Mouse (Mus musculus) kidney, adult 8-10 months (tissue): Measurements from ENCODE around the gene Stk11.

Experiments
- DNase-seq, 2 experiments: peaks; one replicate each; pipeline ENCODE4 v3.0.0; 2022

Stk11 gene

DNA sequence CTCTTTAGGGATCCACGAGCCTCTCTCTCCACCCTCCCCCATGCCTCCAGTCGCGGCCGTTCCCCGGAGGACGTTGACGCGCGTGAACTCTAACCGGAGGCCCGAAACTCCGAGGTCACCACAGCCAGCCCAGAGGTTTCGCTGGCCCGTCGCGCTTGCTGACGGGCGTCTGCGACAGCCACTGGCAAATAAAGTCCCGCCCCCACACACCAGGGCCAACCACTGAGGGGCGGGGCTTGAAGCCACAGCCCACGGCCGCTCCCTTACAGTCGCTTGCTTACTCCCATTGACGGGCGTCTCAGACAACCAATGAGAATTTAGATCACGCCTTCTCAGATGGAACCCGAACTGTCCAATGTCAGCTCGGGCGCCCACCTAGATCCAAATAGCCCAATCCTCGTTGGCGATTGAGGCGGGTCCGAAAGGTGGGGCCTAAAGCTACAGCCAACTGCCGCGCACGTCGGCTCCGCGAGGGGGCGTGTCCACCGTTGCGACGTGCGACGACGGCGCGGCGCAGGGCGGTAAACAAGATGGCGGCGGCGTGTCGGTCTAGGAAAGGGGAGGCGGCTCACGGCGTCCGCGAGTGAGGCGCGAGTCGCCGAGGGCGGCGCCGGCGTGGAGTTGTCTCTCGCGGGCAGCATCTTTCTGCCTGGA is at the start of gene Stk11:
Stk11 (plus strand) TSS at position 514 of the 654 bp plus-strand sequence.
- peak; percentile 100 for DNase-seq

DNA sequence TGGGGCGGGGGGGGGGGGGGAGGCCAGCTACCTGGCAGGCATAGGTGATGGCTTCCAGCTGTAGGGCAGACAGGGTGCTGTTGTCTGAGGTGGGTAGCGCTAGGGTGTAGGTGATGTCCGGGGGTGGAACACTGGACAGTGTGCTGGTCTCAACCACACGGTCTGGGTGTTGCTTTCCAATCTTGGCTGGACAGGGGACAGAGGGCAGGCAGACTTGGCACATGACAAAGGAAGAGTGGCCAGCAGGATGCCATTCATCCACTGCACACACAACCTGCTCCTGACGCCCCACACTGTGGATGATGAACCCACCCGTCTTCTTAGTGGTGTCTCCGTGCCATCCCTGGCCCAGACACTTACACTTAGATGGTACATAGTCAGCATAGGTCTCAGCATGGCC is 46.4 kb upstream of the Stk11 start:
- no peak for DNase-seq

GRCm38 (mm10) chr10:80069948-80070450 is 45.6 kb upstream of the Stk11 start:
- DNase-seq: no peak

- DNase-seq: peak; percentile 89 to 90
These were observed 44.6 kb upstream of the Stk11 start for GRCm38 (mm10) chr10:80070837-80071515.

GRCm38 (mm10) chr10:80071516-80071900 is 44.1 kb upstream of the Stk11 start:
- DNase-seq: no peak

DNA sequence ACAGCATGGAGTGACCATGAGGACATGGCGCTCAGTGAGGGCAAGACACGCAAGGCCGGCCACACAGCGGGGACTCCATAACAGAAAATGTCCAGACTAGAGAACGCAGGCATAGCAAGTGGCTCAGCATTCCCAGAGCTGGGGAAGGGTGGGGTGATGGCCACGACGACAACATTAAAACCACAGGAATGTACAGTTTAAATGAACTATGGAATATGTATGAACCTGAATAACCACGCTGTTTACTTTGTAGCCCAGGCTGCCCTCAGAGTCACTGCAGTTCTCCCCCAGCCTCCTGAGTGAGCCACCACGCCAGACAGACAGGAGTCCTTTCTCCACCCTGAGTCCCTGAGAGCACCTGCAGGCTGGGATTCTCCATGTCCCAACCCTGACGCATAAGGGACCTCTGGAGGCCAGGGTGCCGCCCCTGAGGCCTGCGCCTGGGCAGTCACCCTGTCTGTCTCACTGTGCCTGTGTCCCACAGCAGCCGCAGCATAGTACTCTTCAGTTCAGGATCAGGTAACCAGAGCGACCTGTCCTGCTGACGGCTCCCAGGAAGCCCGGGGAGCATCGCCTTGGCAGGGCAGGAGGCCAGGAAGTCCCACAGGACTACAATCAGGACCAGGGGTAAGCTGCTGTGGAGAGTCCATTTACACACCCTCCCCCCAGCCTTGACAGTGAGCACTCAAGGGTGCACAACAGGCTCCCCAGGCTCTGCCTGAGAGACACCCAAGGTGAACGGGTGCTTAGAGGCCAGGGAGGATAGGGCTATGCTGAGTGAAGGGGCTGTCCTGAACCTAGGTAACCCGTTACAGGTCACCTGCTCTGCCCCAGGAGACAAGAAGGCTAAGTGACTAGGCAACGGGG is 42.7 kb upstream of the Stk11 start:
- DNase-seq: peak; percentile 40 to 60

- peak; percentile 68 to 70 for DNase-seq
These were observed 40.6 kb upstream of the Stk11 start for GRCm38 (mm10) chr10:80074813-80075601.

DNA sequence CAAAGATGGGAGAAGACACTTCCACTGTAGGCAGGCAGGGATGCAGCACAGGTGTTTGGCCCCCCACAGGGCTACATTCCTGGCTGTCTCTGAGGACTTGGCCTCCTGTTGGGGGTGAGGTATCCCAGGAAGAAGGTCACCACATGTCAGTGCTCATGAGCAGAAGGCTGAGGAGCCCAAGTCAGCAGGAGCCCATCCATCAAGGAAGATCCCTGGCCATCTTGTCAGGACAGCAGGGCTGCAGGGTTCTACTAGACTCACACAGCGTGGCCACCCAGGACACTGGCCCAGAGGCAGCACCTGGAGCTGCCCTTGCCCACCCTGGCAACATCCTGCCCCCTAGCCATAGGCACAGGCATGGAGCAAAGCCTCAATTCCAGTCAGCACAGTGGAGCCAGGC is 39.7 kb upstream of the Stk11 start:
- no peak for DNase-seq

DNA sequence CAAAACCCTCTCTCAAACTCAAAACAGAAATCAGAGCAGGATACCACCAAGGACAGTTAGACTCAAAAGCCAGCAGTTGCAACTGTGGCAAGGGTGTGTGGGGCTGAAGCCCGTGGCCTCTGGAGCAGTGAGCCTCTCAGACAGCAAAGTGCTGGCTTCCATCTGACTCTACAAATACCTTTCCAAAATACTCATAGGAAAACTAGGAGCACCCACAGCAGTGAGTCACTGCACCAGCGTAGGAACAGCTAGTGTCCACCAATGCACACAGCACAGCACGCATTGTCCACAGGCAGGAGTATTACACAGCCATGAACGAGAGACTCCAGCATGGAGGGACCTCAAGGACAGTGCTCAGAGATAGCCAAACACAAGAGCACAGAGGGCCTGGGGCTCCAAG is 39.2 kb upstream of the Stk11 start:
- DNase-seq: no peak

GRCm38 (mm10) chr10:80077312-80077711 is 38.3 kb upstream of the Stk11 start:
- no peak for DNase-seq

DNA sequence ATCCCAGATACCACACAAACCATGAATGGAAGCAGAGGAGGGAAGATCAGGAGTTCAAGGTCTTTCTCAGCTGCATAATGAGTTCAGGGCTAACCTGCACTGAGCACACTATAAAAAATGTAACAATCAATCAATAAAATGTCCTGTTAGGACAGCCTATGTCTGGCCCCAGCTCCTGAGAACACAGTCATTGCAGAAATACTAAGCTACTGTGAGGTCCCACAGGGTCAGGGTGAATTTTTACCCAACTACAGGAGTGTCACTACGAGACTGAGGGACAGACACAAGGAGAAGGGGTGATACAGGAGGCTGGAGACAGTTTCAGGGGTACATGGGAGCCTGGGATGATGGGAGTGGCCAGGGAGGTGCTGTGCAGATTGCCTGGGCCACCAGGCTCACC is 37.2 kb upstream of the Stk11 start:
- DNase-seq: no peak

GRCm38 (mm10) chr10:80080396-80081070 is 35.1 kb upstream of the Stk11 start:
- no peak for DNase-seq

- DNase-seq: no peak
These were observed 34.5 kb upstream of the Stk11 start for GRCm38 (mm10) chr10:80081075-80081474.

GRCm38 (mm10) chr10:80084817-80085487 is 30.7 kb upstream of the Stk11 start:
- DNase-seq: peak; percentile 60 to 65

DNA sequence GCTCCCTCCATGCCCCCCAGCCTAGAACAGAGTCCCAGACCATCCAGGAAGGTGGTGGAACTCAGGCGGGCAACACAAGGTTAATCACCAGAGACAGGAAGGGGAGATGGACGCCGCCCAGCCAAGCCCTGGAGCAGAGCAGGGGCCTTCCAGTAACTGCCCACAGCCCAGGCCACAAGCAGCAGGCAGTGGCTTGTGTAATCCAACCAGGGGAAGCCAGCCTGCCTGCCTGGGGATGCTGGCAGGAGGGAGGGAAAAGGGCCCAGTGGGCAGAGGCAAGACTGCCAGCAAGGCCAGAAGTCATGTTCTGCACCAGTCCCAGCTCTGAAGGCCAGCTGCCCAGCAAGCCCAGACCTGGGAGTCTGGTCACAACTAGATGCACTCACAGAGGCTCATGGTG is 28.8 kb upstream of the Stk11 start:
- no peak for DNase-seq

GRCm38 (mm10) chr10:80087483-80087882 is 28.1 kb upstream of the Stk11 start:
- DNase-seq: no peak

GRCm38 (mm10) chr10:80089146-80089545 is 26.5 kb upstream of the Stk11 start:
- DNase-seq: peak in 1 of 2 experiments; percentile 51

DNA sequence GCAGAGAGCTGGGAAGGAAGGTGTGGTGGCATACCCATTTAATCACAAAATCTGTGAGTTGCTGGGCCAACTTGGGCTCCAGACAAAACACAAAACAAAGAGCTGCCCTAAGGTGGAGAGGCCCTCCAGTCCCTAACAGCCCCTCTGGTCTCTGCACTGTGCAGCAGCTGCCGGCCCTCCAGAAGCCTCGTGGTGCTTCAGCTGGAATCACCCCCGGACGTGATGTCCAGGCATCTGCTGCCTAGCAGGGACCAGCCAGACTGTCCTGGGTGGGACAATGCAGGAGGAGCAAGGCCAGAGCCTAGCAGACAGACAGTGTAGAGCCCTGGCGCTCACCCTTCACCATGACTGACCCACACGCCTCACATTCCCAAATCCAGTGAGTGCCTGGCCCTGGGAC is 24.1 kb upstream of the Stk11 start:
- no peak for DNase-seq

DNA sequence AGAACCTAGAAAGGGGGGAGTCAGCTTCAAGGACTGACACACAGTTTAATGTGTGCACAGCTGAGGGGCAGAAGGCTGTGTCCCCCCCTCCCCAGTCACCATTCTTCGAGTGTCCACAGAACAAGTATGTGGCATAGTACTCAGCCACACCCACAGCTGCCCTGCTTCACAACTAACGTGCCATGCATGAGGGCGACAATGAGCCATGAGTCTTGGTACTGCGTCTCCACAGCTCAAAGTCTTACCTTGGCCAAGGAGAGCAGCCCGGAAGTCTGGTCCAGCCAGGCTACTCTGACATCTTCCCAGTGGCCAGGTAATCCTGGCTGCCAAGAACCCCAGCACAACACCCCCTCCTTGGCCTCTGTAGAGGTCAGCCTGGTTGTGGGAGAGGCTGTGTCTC is 22.9 kb upstream of the Stk11 start:
- no peak for DNase-seq

GRCm38 (mm10) chr10:80094085-80094484 is 21.5 kb upstream of the Stk11 start:
- no peak for DNase-seq

GRCm38 (mm10) chr10:80094684-80095083 is 20.9 kb upstream of the Stk11 start:
- peak; percentile 58 to 75 for DNase-seq
